Mouse (Mus musculus): ENCODE results near the gene Smarce1.

DNA sequence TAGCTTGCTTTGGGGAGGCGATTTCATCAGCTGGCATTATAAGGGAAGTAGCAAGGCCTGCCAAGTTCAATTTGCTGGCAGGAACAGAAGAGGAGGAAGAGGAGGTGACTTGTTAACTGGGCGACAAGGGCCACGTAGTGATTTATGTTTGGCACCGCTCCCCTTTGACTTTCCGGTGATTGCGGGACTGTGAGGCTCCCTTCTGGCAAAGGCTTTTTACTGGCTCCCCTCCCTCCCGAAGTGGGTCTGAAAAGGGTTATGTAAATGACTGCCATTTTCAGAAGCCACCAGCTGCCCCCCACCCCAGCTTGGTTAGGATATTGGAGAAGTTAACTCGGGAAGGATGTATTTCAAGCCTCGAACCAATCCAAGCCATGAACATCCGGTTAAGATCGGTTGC lies 48.2 kb downstream of the Smarce1 start:
- TF ChIP-seq CTCF (IDR thresholded peaks at IDR 0.05; ENCODE audit: borderline replicate concordance, control insufficient read depth, extremely low read depth, insufficient read depth, low read length, poor library complexity) (no peak), POLR2A (IDR thresholded peaks at IDR 0.05; ENCODE audit: control insufficient read depth, extremely low read depth, insufficient read depth, low read length, poor library complexity) (no peak)

All from thymus, adult 2 months (tissue).